Mouse (Mus musculus) adrenal gland, postnatal 25 days (tissue): ENCODE data around the gene Prdm1. TPM values are rescaled to one million over a fixed set of nuclear protein-coding genes. Genes with fewer than 3 reads are reported as not detected.

Experiments used
- DNase-seq: peaks from one replicate; pipeline ENCODE4 v3.0.0; 2021; ENCODE audit warnings: mixed read lengths
- total RNA-seq: library from RNA; stranded (reverse); gene quantifications from 2 replicates; pipeline ENCODE4 v1.2.3, GENCODE M21; 2021

Gene Prdm1
- total RNA-seq, 1 experiment from 2014 or later: 3.0 TPM

DNA sequence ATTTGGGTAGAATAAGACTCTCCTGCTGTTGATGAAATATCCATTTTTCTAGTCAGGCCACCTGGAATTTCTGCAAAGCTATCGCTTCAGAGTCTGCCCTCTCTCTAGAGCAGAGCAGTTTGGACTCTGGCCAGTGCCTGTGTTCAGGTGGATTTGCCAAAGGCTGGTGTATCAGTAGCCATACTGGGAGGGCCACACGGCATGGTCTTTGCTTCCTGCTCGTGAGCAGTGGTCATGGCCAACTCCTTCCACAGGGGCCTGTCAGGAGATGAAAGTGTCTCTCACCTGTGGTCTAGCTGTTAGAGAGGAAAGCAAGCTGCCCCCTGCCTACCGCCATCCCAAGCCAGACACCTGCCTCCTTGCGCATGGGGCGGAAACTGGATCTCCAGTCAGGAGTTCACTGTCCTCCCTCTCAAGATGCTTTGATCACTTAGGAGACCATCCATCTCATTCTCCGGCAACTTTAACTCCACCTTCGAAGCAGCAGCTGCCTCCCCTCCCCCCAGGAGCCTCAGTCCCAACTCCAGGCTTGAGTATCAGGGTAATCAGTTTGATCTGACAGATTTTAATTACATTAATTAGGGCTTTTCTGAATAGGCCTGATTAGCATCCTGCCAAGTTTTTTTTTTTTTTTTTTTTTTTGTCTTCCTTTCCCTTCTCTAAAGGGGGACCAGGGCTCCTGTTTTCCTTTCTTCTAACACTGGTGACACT lies 35.3 kb downstream of the Prdm1 start:
- DNase-seq: no peak

DNA sequence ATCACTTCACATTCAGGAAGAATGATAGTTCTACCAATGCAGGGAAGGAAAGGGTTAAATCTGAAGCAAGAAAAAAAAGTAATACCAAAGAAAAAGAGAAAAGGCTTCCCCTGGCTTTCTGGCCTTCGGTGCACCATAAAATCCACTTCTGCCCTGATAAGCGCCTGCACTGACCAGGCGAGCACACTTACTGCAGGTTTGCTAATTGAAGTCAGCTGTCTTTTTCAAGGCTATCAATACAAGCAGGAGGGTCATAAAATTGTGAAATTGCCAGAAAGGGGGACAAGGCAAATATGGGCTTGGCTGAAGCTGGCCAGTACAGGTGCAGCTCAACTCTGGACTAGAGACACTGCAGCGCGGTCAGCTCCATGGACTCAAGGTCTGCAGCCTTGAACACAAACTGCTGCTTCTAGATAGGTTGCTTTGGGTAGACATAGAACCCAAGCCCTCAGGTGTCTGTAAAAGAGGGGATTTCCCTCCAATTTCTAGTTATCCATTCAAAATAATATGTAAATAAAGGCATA lies 37.3 kb downstream of the Prdm1 start:
- no peak for DNase-seq

DNA sequence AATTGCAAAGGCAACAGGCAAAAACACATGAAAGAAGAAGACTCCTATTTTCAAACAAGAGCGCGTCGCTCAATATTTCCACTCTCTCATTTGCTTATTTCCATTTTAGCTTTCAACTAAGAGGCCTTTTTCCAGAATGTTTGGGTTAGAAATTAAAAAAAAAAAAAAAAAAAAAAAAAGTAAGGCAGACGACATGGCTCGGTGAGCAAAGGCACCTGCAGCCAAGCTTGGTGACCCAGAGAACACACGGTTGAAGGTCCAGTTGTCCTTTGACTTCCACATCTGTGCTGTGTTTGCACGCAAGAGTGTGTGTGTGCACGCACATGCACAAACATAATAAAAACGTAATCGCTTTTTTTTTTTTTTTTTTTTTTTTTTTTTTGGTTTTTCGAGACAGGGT lies 41.2 kb downstream of the Prdm1 start:
- no peak for DNase-seq

DNA sequence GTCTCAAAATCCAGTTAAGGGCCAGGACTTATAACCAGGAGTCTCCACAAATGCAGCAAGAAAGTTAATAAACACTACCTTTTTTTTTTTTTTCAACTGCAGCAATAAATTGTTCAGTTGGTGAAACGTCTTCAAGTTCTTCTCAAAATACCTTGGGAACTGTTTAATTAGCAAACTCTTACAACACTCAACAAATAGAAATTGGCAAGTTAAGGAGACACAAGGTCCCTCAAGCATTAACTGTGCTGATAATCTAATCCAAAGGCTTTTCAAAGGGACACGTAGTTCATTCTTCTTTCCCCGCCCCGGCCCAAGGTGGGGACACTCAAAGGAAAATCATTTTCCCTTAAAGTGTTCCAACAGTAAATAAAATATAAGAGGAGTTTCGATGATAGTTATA lies 44.2 kb downstream of the Prdm1 start:
- DNase-seq: no peak

DNA sequence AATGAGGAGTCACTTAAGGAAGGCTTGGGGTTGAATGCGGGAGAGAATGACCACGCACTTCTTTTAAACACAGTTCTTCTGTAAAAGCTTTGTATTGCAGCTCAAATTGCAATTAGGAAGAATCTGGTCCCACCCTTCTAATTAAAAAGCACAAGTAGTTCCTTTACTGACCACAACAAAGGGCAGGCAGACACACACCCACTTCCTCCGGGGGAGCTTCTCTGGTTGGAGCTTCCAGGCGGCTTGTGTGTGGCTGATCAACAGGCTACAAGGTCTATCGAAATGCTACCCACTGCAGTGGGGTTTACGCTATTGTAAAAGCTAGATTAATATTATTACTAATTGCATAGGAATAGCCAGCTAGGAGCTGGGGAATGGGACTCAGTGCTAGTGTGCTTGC lies 45.2 kb downstream of the Prdm1 start:
- no peak for DNase-seq

DNA sequence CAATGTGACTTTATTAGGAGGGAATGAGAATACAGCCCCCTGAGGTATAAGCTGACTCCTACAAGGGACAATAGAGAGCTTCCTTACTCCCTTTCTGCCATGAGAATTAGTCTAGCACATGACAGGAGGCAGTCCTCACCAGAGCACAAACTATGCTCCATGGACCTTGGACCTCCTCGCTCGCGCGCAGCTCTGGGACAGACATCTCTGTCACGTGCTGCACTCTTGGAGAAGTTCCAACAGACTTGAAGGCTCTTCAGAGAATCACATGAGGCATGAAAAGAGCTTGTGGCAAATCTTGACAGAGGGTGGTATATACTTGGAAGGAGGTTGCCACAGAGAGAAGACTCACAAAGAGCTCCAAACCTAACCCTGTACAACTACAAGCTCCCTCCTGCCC lies 46.9 kb downstream of the Prdm1 start:
- peak; percentile 10 for DNase-seq

DNA sequence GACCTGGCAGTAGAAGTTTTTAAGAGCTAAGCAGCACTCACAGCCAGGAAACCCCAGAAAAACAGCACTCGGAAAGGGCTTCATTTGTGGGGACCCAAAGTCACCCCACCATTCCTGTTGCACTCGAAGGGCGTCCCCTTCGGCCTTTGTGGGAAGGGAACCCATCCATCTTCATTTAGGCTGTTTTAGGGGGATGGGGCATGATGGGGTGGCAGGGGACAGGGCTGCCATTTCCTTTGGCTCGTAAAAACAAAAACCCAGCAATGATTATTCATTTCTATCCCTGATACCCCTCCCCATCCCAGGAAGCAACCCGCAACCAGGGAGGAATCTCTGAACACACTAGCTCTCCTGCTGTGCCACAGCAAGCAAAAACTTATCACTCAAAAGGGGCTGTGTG lies 49.0 kb downstream of the Prdm1 start:
- no peak for DNase-seq

DNA sequence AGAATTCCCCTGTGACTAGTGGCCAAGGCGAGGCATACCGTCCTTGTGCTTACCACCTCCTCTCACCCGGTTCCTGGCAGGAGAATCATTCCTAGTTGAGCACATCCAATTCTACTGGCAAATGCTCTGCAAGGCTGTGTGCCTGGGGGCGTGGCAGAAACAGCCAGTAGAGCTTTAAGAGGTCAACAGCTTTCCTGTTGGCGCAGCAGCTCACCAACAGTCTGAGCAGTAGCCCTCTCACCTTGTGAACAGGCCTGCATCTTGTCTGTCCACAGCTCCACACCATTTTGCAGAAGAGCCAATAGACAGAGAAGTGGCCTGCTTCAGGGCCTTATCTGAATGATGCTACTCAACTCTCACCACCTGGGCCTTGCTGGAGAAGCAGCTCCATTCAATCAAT lies 50.2 kb downstream of the Prdm1 start:
- no peak for DNase-seq

DNA sequence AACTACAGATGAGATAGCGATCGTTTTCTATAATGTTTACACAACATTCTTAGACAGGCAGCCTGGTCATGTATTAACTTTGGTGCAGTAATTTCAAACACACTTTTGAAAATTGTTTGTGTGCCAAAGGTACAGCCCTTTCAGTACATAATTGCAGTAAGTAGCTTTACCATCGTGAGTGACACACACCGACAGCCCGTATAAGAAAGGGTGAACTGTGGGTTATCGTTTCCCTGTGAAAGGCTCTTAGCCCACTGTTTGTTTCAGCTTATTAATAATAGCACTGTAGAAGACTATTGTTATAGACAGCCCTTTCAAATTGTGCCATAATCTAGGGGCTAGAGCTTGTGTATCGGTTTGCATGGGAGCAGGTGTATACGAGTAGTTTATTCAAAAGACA lies 51.1 kb downstream of the Prdm1 start:
- DNase-seq: no peak

DNA sequence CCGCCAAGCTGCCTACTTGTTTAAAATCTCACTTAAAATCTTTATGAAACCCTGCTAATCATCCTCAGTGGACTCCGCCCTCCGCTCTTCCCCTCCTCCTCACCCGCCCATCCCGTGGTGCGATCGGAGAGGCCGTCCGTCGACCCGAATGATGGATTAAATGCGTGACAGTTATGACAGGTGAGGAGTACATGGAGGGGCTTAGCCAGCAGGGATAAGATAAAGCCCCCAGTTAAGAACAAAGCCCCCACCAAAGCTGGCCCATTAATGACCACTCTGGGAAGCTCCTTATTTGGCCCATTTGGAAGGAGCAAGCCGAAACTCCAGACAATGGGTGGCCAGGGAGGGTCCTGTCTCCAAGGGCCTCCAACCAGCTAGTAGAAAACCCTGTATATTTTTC lies 51.8 kb downstream of the Prdm1 start:
- no peak for DNase-seq

DNA sequence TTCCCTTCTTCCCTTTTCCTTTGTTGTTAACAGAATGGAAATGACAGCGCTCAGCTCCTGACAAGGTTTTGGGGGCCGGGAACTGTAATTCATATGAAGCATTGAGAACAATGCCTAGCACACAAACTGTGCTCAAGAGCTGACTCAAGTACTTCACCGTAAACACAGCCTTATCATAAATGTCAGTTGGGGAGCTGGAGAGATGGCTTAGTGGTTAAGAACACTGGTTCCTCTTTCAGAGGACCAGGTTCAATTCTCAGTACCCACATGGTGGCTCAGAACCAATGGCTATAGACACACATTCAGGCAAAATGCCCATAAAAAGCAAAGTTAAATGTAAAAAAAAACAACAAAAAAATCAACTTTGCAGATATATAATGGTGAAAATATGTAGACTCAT lies 52.9 kb downstream of the Prdm1 start:
- DNase-seq: no peak

DNA sequence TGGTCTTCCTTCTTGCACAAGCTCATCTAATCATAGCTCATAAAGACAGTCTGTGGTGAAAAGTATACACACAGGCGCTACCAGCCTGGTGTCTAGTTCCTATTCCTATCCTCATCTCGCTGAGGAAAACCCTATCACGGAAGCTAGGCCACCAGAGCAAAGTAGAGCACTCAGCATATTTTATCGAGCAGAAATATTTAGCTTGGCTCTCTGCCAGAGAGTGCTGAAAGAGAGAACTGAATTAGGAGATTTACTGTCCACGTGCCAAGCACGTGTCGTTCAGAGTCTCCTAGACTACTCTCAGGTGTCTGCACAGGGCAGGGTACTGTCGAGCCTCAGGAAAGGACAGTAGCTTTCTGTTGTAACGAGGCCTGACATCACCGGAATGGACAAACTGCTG lies 54.0 kb downstream of the Prdm1 start:
- DNase-seq: peak; percentile 15

DNA sequence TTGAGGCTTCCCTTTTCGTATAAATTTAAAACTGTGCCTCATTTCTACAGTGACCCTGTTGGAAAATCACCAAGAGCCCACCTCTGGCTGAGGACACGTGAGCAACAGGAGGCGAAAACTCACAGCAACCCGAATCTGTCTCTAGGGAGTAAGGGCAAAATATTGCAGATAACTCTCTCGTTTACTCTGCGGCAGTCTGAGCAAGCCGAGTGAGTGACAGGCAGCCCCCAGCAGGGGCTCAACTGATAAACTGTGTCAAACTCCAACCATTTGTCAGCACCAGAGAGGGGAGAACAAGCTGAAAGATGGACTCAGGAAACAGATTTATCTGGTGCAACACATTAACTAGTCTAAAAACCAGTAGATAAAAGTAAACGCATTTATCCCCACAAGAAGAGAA lies 62.7 kb downstream of the Prdm1 start:
- no peak for DNase-seq

DNA sequence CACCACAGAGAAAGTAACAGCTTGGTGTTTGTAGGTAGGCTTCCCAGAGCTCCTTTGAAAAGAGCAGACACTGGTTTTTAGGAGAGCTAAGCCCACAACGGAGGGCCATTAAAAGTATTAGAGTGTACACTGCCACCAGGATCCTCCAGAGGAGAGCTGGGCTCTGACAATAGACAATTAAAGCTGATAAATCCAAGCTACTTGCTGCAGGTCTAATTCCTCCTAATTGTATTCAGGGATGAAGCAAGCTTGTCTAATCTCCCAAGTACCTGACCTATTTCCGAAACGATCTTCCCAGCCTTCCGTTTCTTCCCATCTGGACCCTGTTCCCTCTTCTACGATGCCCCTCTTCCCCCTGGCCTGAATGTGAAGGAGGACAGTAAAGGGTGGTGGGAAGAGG lies 63.7 kb downstream of the Prdm1 start:
- DNase-seq: no peak

DNA sequence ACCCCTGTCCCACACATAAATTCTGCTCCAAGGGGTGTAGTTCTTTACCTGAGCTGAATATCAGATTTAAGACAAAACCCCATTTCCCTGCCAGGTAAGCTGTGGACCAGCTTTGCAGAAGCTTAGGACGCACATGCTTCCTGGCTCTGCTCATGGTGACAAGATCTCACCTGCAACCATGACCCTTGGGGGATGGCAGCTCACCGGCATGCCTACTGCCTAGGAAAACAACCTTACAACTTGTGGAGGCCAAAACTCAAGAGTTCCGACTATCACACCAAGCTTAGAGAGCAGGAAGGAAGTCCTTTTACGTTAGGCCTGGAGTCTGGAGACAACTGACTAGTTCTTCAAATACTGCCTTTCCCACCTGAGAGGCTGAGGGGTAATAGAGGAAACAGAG lies 64.4 kb downstream of the Prdm1 start:
- no peak for DNase-seq

DNA sequence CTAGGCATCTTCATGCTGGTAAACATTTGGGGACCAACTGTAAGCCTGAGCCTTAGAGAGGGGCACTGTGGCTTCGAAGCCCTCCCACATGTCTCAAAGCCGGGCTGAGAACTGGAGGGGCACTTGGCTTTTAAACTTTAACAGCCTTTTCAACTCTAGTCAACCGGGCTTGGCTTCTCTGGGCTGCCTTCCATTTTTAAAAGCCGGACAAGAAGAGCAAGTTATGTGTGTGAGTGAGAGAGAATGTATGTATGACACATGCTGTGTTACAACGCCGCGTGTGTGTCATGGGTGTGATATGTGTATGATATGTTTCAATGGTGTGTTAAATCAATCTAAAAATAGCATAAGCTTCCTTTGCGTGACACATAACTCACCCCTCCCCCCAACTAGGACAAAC lies 66.0 kb downstream of the Prdm1 start:
- no peak for DNase-seq

DNA sequence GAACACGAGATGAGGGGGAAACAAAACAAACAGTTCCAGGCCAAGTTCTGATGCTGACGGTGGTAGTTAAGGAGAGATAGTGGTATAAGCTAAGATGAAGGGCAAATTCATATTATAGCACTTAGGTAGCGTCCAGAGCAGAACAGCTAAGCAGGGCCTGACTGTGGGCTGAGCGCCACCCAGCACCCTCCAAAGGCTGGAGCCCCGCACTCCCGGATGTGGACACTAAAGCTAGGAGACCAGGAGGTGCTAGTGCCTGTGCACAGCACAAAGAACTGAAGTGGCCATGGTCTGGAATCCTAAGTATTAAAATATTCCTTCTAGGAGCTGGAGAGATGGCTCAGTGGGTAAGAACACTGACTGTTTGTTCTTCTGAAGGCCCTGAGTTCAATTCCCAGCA lies 67.2 kb downstream of the Prdm1 start:
- no peak for DNase-seq

DNA sequence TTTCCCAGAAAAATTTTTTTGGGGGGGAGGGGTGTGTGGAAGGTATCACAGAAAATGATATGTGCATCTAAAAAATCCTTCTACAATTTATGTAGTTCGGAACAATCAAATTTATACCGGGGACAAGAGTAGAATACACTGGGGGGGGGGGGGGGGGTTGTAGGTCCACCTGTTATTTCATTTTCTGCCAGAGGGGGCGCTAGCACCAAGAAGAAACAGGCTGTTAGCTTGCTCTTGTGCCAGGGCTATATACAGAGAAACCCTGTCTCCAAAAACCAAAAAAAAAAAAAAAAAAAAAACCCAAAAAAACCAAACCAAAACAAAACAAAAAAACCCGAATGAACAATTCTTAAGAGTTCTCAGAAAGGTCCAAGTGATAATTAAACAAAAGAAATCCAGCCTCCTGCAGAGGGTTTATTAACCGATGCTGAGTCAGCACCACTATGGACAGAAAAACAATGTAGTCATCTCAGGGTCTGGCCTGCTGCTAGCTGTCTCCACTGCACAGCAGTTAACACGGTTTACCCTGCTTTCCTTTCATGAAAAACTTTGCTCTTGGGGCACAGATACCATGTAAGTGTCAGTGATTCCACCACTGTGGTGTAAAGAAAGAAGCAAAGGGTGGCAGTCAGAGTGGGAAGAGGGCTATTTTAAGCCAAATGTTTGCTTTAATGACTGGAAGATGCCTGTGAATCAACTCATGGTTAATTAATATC lies 68.0 kb downstream of the Prdm1 start:
- peak; percentile 74 for DNase-seq

DNA sequence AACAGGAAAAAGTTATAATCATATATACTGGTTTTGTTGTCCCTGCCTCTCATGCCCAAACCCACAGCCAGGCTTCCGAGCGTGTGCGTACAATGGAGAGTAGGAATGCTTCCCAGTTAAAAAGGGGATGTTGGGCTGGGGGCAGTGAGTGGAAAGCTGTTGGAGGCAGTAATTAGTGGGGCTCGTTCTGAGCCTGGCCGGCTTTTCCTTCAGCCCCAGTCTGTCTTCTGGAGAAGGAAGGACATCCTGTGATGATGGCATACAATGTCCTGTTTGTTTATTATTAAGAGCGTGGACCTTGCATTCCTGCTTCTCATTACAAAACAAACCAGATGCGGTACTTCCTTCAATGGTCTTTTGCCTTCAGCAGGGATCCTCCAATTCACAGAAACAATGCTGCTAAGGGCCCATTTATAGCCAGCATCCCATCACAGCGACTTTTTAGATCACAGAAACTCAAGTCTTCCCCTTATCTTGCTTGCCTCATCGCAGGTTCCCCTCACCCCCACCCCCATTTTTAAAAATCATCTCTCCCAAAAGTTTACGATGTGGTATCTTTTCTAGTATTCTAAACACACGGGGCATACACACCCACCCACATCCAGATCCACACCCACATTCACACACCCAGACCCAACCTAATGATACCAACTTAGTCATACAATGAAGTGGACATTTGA lies 68.8 kb downstream of the Prdm1 start:
- no peak for DNase-seq

DNA sequence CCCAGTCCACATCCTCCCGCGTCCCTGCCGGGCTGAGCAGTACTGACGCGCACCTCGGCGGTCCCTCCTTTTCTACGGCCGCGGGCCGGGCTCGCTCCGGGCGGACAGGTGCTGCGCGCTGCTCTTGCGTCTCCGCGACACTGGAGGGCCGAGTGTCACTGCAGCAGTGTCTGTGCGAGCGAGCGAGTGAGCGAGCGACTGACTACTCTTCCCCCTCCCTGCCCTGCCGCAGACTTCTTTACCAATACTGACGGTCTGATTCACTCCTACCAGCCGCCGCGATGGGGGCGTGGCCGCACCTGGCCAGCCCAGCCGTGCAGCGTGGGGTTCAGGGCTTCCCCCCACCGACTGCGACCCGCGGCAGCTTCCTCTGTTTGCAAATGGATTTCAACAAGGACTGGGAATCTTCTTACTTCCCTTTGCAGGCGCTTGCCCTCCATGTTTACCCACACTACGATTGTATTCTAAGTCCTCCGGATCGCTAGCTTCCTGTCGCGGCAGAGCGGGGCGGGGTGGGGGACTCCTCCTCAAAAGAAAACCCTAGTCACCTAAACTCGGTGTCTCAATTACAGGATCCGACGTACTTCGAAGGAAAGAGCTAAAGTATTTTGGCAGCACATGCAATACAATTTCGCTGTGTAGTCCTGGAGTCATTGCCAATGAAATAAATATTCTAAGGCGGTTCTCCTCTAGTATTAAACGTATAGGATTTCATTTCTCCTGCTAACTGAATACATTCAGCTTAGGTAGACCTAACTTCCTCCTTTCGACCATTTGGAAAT lies 69.6 kb downstream of the Prdm1 start:
- DNase-seq: peak; percentile 74

DNA sequence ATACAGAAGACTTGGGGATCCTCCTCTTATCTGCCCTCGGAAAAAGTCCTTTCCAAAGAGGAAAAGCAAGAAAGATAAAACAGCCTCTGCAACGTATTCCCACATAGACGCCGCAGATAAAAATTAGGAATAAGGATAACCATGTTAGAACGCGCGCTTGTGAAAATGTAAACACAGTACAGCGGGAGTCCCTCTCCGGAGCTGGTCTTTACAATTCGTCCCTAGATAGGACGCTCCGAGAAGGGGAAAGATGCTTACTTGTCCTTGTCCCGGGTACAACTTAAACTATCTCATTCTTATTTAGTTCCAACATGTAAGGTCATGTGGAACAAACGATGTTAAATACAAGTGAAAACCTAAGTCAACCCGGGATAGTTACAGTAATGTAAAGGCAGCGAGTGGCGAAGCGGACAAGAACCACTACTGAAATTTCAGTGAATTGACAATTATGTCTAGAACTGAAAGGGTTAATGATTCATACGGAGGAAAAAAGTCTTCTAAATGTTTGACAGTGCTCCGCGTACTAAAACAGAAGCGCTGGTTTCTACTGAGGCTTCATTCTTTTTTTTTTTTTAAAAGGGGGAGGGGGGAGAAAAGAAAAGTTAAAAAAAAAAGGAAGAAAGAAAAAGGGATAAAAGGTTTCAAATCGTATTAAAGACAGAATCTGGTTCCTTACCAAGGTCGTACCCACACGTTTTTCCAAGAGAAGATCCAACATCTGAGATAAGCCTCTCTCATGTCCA lies 70.3 kb downstream of the Prdm1 start:
- DNase-seq: no peak
